Mouse (Mus musculus) retina, postnatal 1 day (tissue): ENCODE measurements around the gene Cdk6.
A peak's percentile ranks its signal among the peaks of the same experiment; 100 is the strongest.

ENCODE experiments used
- DNase-seq: peaks from one replicate; pipeline ENCODE4 v3.0.0-alpha.2; 2012

Gene Cdk6

DNA sequence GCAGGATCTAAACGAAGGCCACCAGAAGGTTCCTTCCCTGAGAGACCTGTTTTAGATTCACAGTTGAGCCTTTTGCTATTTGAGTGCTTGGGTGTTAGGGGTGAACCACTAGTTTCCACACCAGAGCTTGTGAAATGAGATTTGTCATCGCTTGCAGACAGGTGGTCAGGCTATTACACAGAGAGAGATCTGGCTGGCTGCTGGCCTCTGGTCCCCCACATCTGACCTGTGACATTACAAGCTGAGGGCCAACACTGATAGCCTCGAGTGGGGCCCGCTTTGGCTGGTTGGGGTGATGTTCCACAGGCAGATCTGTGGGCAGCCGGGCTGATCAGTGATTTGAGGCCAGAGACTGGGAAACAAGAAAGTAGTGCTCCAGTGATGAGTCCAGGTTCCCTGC, 150.6 kb downstream of the Cdk6 start:
- DNase-seq: no peak

DNA sequence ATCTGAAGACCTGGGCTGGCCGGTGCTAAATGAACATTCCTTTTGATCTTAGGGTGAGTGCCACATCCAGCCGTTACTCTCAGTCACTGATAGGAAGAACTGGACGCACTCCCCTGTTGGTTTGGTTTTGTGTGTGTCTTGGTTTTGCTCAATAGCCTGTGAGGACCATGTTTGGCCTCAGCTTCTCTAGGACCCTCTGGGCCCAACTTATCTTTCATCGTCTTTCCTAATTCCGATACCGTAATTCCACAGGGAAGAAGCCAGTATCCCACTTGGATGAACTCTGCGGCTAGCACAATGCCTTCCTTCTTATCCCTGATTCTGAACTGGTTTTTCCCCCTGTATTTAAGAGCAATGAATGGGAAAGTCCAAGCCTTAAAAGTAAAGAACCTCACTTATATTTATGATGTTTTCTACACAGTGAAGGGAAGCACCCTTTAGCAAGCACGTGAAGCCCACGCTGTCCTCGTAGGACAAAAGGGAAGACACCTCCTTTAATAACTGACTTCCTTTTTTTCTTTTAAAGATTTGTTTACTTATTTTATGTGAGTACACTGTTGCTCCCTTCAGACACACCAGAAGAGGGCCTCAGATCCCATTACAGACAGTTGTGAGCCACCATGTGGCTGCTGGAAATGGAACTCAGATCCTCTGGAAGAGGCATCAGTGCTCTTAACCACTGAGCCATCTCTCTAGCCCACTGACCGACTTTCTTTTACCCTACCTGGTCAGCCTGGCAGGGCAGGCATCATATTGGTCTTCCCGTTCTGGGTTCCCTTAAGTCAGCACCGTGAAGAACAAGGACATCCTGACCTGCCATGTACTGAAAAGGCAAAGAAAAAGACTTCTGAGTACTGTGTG, 151.7 kb downstream of the Cdk6 start:
- no peak for DNase-seq

DNA sequence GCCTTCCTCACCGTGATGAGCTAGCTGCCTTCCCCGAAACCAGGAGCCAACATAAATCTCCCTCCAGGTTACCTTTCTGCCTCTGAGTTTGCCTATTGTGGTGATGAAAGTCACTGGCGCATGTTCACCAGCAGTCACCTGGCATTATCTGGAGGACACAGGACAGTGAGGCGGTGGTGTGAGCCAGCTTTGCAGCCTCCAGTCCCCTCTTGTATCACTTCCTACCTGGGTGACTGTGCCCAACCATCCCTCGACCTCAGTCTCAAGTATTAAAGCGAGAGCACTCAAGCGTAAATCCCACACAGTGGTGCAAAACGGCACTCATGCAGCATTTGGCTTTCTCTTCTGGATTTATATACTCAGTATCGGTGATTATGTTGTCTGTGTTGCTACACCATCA, 152.7 kb downstream of the Cdk6 start:
- no peak for DNase-seq

DNA sequence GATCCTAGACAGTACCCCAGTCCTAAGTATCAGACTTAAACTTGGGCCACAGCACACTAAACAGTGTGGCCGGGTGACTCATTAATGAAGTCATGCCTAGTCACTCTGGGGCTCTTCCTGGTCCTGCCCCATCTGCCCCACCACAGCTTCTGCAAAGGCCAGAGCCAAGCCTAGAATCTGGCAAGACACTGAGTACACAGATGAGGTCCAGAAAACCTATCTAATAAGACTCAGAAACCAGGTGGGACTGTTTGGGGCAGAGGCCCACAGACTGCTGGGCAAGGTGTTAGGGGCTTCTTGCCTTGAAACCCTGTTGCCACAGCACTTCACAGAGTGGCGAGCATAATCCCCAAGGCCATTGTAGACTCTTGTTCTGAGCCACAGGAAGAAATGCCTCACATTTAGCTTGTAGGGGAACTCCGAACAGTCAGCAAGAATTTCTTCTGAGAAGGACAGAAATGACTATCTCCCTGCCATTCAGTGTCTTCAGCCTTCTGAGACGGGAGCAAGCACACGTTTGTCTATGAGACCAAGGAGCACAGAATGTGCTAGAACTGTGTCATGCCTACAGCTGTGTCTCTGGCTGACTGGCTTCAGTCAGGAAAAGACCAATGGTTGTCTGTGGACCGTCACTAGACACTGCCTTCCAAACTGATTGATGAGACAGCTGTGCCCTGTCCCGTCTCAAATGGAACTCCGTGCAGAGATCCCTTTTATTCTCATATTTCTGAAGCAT, 153.3 kb downstream of the Cdk6 start:
- no peak for DNase-seq

DNA sequence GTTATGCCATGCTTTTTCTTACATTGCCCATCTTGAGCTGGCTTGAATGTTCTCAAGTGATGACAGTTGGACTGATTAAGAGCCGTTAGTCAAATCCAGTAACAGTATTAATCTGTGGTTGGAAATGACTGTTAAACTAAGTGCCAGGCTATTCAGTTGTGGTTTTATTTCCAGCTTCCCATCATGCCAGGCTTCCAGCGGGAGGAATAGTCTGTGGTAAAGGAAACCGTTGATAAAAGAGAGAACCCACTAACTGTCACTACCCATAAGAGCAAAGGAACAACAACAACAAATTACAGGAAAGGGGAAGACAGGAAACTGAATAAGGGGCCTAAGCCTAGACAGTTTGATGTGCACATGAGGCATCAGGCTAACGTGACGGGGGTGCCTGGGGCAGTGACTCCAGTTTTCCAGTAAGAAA, 156.2 kb downstream of the Cdk6 start:
- DNase-seq: peak; percentile 55

DNA sequence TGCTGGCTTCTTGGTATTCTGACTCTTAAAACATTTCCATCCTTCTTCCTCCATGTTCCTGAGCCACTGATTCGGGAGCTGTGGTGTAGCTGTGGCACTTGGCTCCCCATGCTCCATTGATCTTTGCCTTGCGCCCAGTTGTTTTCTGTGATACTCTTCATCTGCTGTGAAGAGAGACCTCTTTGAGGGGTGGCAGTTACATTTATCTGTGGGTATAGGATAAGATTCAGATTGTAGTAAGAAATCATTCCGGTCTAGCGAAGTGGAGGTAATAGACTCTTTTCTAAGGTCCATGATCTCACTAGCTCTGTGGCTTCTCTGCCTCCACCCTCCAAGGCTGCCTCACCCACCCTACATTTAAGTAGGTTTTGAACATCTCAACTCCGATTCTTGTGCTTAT, 159.0 kb downstream of the Cdk6 start:
- no peak for DNase-seq

DNA sequence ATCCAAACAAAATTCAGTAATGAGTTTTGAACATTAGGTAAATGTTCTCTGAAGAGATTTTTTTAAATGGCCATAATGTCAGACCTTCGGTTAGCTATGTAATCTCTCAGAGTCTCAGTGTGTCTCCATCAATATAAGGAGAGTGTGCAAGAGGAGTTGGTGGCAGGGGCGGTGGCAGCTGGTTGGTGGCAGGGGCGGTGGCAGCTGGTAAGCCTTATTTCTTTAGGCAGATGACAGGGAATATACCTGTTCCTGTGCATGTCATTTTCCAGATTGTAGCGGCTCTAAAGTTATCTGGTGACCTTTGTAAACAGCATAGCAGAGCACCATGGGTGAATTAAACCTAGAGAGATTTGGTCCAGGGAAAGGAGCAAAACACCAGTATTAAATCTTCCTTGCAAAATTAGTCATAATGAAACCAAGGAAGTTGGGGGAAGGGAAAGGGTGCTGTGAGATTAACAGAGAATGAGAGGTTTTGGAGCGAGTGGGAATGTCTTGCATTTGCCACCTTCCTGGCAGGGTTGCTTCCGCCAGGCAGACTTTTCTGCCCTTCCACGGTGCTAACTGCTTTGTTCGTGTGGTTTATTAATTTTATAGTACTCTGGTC, 159.8 kb downstream of the Cdk6 start:
- DNase-seq: no peak

DNA sequence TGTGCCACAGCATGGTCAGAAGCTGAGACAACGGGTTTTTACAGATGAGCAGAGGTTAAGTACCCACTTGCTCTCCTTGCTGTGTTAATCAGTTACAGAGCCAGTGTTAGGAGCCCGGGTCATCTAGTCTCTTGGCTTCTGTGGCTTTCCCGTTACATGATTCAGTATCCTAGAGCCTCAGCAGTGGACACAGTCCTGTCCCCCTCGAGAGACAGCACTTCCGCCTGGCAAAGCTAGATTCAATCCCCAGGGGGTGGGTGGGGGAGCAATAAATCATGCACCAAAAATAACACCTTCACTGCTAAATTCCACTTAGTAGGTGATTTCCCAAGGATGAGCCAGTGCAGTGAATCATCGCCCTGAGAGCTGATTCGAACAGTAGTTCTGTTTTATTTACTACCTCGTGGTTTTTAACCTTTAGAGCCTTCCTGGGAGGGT, 160.3 kb downstream of the Cdk6 start:
- no peak for DNase-seq

DNA sequence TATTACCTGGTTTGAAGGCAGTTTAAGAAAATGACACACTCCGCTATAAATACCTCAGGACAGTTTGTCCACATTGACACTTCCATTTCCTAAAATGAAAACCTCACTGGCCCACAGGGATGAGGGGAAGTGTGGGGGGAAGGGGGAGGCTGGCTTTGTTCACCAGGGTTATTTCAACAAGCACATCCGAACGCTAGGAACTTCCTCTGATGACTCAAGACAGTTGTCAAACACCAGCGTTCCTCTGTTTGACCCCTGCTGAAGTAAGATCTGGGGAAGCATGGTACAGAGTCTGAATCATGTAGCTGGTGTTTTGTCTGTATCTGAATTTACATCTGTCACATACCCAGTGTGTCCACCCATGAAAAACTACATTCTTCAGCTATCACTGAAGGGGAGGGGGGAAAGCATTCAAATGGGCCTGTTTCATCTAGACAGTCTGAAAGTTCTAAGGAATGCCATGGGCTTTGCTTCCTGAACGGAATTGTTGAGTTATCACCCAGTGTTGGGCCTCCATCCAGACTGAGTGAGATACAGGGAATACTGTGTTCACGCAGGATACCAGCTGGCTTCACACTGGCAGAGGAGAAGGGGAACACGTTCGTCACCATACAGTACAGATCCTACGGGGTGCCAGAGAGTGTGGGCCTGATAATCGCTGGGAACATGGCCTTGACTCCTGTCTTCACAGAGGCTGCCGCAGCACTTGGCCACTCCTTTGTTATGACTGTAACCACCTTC, 161.5 kb downstream of the Cdk6 start:
- no peak for DNase-seq

DNA sequence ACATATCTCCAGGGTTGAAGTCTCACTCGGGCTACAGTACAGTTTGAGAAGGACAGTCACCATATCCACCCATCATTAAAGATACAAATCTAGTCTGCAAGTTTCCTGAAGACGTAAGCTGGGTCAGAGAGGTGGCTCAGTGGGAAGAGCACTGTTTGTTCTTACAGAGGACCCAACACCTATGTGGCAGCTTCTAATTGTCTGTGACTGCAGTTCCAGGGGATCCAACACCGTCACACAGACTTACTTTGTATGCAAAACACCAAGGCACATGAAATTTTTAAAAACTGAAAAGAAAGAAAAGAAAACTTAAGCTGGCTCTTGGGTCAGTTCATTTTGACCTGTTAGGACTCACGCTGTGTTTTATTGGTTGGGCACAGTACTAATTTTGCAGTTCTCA, 162.1 kb downstream of the Cdk6 start:
- no peak for DNase-seq

DNA sequence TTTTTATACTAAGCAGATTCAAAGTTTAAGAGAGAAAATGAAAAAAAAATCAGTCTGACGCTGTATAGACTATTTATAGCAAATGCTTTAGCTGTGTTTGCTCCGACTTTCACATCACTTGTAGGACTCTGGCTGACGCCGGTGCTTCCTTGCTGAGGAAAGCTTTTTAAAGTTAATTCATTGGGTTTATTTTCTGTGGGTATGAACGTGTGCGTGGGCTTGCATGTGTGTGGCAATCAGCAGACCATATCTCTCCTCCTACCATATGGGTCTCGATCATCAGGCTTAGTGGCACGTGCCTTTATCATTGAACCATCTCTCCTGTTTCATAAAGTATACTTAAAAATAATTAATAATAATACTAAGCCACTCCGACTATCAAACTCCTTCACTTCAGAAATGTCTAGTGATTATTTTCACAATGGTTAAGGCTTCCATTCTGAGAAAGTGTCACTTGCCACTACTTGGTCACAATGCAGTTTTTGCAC, 162.6 kb downstream of the Cdk6 start:
- DNase-seq: no peak

DNA sequence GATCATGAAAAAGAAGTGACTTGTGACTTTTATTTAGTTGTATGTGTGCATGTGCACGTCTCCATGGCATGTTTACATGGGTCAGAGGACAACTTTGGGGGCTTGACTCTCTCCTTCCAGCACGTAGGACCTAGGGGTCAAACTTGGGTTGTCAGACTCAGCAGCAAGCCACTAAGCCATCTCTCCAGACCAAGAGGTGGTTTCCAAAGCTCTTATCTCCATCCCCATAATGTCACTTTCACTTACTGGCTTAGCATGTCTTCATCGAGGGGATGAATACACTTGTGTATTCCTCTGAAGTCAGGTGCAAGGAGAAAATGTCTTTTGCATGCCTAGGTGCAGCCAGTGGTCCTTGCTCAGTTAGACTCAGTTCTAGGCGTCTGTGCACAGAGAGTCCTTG, 163.2 kb downstream of the Cdk6 start:
- no peak for DNase-seq

DNA sequence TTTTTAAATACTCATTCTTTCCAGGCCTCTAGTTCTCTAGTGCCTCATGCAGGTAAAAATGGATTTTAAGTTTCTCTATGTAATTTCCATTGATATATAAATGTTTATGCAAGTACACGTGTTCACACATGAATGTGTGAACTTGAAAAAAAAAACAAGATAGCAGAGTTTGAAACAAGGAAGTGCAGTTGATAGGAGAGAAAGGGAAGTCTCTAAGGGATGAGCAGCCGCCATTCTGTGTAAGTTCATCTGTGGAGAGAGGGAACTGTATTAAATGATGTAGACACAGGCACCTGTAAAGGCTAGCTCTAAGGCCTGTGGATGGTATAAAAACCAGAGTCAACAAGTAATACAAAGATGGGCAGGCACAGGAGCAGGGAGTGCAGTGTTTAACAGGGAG, 164.3 kb downstream of the Cdk6 start:
- no peak for DNase-seq

DNA sequence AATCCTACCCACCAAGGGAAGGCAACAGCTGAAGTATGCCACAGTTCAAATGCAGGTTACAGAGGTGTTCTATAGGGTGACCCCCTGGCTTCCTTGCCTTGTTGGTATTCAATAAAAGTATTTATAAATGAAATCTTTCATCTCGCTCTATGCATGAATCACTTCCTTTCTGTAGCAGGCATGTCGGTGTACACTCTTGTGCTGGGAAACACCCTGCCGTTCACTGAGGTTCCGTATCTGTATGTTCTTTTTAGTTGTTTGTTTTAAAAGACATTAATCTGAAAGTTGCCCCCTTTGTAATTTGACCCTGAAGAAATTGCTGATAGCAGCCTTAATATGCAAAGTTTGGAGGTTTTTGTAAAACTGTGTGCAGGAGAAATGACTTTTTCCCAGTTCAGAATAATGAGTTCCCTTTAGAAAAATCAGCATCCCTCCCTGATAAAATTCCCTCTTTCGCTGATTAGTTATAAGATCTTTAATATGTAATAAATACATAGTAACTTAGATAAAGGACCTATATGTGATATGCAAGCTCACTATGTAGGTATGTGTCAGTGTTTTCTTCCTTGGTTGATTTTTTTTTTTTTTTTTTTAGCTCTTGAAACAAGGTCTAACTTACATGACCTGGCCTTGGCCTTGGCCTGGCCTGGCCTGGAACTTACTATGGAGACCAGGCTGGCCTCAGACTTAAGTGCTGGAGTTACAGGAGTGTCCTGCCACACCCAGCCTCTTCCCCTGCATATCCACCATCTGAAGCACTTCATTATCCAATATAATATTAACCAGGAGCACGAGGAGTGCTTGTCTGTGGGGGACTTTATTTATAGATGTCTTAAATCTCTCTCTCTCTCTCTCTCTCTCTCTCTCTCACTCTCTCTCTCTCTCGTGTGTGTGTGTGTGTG, 167.4 kb downstream of the Cdk6 start:
- no peak for DNase-seq

DNA sequence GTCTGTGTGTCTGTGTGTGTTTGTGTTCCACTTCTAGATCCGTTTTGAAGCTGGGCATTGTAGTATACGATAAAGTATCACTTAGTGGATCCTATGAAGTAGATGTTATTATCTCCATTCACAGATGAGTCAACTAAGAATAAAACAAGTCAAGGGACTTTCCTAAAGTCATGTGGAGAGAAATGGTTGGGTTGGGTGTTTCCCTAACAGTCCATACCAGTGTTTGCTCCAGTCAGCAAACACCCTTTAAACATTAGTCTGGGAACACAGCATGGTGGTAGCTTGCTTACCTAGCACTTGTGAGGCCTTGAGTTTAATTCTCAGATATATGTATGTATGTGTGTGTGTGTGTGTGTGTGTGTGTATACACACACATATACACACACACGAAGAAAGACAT, 168.2 kb downstream of the Cdk6 start:
- no peak for DNase-seq

DNA sequence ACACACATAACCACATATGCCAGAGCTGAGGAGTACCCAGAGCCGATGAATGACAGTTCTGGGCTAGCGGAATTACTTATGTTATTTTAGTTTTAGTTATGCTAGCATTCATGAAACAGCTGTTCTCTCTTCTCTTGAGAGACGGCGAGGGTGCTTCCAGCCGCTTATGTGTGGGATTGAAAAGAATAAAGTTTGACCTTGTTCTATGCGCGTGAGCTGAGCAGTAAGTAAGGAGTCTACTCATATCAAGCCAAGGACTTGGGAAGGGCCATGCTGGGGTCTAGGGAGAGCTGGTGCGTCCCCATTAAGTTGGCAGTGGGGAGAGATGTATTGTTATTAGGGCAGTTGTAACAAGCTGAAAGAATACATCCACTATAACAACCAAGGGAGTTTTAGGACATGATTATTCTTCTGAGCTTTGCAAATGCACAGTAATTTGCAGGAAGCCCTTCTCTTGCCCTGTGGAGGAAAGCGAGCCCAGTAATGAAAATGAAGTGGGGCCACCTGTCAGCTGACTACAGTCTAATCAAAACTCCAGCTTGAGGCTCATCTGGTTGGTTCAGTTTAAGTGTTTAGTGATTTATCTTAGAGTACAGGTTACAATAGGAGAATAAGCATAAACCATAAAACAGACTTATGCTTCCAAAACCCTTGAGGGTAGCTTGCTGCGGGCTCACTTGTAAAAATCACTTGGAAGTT, 170.0 kb downstream of the Cdk6 start:
- DNase-seq: no peak

DNA sequence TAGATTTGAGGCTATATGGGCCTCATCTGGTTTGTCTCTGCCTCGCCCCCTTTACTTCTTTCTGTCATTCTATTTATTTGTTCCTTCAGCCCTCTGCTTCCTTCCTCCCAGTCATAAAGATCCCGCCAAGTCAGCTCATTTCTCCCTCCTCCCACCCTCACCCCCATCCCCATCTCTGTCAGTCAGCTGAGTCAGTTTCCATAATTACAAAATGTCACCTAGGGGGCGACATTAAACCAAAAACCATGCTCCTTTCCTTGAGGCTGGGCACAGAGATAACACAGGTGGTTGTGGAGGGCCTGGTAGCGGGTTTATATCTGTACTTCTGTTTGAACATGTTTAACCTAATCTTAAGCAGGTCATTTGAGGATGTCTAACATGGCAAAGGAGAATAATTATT, 171.3 kb downstream of the Cdk6 start:
- peak; percentile 45 for DNase-seq

DNA sequence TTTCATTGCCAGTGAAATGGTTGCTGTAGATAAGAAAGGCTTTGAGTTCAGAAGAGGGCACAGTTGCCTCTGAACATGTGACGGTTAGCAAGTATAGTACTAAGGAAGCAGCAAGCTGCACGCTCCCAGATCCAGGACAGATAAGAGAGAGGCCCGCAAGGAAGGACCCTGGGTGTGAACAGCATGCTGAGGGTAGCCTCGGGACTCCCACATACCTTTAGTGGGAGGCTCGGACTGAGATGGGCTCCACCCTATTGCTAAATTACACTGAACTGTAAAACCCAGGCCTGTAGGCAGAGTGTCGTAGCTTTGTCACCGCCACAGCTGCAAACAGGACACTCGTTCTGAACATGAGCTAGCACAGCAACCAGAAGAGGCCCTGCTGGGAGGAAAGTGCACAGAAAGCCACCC, 173.6 kb downstream of the Cdk6 start:
- no peak for DNase-seq

DNA sequence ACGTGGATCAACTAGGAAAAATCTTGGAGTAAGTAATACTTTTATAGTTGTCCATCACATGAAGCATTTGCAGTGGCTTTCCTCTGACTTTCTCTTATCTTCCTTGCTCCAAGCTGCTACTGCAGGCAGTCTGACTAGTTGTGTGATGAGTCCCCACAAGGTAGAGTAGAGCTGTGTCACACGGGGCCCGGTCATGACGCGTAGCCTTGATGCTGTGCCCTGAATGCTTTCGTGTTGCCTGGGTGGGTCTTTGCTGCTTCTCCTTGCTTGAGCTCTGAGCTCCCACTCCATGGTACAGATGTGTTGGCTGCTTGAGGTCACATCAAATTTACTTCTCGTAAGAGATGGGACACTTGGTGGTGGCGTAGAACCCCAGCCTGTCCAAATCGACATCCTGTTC, 174.2 kb downstream of the Cdk6 start:
- no peak for DNase-seq

DNA sequence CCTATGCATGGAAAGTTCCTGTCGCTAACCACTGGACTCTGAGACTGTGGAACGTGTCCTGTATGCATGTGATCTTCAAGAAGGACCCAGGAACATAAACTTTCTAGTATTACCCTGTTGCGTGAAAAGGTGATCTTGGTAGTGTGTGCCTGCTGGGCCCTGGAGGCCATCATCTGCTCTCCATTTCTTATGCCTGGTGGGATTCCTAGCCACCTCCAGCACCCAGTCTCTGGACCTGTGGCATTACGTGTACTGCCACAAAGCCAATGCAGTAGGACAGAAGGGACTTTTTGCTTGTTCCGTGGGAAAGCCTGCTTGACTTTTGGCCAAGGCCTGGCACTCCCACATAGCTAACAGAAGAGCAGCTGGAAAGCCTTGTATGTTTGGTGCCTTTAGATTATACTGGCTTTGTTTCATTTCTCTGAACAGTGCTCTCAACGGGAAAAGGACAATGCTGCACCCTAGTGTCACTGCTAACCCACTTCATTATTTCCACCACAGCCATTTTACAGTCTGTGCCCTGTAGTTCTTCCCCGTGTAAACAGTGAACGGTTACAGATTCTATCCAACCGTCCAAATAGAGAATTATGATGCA, 175.3 kb downstream of the Cdk6 start:
- DNase-seq: peak; percentile 64
